Mouse (Mus musculus): ENCODE results near the gene Fosl2.
A peak's percentile ranks its signal among the peaks of the same experiment; 100 is the strongest.

The Fosl2 gene

GRCm38 (mm10) chr5:32134051-32134732 is 1.4 kb upstream of the Fosl2 start:
- DNase-seq (ENCODE audit: low spot score in 2 of 2) = peak in 1 of 2 experiments; percentile 27

- DNase-seq (ENCODE audit: low spot score in 2 of 2) = peak in 1 of 2 experiments; percentile 66
These were observed 682 bp upstream of the Fosl2 start for GRCm38 (mm10) chr5:32134903-32135335.

- DNase-seq (ENCODE audit: low spot score in 2 of 2) = peak; percentile 38 to 50
These were observed 781 bp downstream of the Fosl2 start for GRCm38 (mm10) chr5:32136301-32136863.

- DNase-seq (ENCODE audit: low spot score in 2 of 2) = no peak
These were observed 1.5 kb downstream of the Fosl2 start for GRCm38 (mm10) chr5:32137106-32137522.

- DNase-seq (ENCODE audit: low spot score in 2 of 2) = no peak
These were observed 3.0 kb downstream of the Fosl2 start for GRCm38 (mm10) chr5:32138446-32139195.

- DNase-seq (ENCODE audit: low spot score in 2 of 2) = no peak
These were observed 4.0 kb downstream of the Fosl2 start for GRCm38 (mm10) chr5:32139516-32140037.

- no peak for DNase-seq (ENCODE audit: low spot score in 2 of 2)
These were observed 6.3 kb downstream of the Fosl2 start for GRCm38 (mm10) chr5:32141899-32142298.

GRCm38 (mm10) chr5:32143433-32143970 is 7.9 kb downstream of the Fosl2 start:
- no peak for DNase-seq (ENCODE audit: low spot score in 2 of 2)

GRCm38 (mm10) chr5:32146281-32146680 is 10.7 kb downstream of the Fosl2 start:
- DNase-seq (ENCODE audit: low spot score in 2 of 2) = no peak

GRCm38 (mm10) chr5:32148593-32148992 is 13.0 kb downstream of the Fosl2 start:
- no peak for DNase-seq (ENCODE audit: low spot score in 2 of 2)

GRCm38 (mm10) chr5:32151244-32151643 is 15.6 kb downstream of the Fosl2 start:
- no peak for DNase-seq (ENCODE audit: low spot score in 2 of 2)

- DNase-seq (ENCODE audit: low spot score in 2 of 2) = no peak
These were observed 17.3 kb downstream of the Fosl2 start for GRCm38 (mm10) chr5:32152725-32153417.

- DNase-seq (ENCODE audit: low spot score in 2 of 2) = no peak
These were observed 17.8 kb downstream of the Fosl2 start for GRCm38 (mm10) chr5:32153418-32153740.

GRCm38 (mm10) chr5:32153791-32154490 is 18.3 kb downstream of the Fosl2 start:
- DNase-seq (ENCODE audit: low spot score in 2 of 2) = no peak

GRCm38 (mm10) chr5:32154931-32155688 is 19.5 kb downstream of the Fosl2 start:
- no peak for DNase-seq (ENCODE audit: low spot score in 2 of 2)

GRCm38 (mm10) chr5:32155927-32156326 is 20.3 kb downstream of the Fosl2 start:
- no peak for DNase-seq (ENCODE audit: low spot score in 2 of 2)

GRCm38 (mm10) chr5:32163478-32164043 is 28.0 kb downstream of the Fosl2 start:
- no peak for DNase-seq (ENCODE audit: low spot score in 2 of 2)

- DNase-seq (ENCODE audit: low spot score in 2 of 2) = no peak
These were observed 36.6 kb downstream of the Fosl2 start for GRCm38 (mm10) chr5:32172188-32172587.

GRCm38 (mm10) chr5:32176800-32177199 is 41.2 kb downstream of the Fosl2 start:
- no peak for DNase-seq (ENCODE audit: low spot score in 2 of 2)

- DNase-seq (ENCODE audit: low spot score in 2 of 2) = no peak
These were observed 42.1 kb downstream of the Fosl2 start for GRCm38 (mm10) chr5:32177737-32178136.

Data from frontal cortex, postnatal 10 days (tissue).